ENCODE assay signal across 21 mouse cellular contexts in the genomic region with DNA sequence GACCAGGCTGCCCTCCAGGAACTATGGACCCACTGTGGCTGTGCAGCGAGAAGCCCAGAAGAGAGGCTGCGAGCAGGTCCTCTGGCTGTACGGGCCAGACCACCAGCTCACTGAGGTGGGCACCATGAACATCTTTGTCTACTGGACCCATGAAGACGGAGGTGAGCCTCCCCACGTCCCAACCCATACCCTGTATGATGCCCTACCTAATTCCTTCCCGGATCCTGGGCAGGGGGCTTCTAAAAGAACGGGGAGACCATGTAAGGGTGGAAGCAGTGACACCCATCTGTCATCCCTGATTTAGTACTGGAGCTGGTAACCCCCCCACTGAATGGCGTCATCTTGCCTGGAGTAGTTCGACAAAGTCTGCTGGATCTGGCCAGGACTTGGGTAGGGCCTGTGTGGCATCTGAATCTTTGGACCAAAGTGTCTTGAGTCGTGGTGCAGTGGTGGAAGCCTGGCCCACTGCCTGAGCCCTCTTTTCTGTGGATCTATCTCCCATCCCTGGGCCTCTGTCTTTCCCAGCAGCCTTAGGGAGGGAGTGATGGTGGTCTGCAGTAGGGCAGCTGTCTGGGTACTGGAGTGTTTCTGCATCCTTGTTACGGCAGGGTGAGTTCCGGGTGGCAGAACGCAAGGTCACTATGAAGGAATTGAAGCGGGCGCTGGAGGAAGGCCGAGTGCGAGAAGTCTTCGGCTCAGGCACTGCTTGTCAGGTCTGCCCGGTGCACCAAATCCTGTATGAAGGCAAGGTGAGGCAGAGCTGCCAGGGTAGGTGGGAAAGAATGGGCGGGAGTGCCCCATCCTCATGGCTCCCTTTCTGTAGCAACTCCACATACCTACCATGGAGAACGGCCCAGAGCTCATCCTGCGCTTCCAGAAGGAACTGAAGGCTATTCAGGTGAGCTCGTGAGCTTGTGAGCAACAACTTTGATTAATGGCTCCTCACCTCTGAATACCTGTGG. TPM values are rescaled to one million over a fixed set of nuclear protein-coding genes. Genes with fewer than 3 reads are reported as not detected.
A peak's percentile ranks its signal among the peaks of the same experiment; 100 is the strongest.
DNase-seq lines count a peak whose midpoint lies in the region; ATAC-seq lines count a peak whose summit lies in the region.
"Had no signal": no experiment of that assay in that cellular context is flagged by ENCODE, and none has a peak within 500 bp of the region (broad histone marks: within the 10 kb centered on the region; RNA-seq: fewer than 3 reads in every experiment).

No protein-coding gene starts in this region.

- no peaks in the 10 kb centered on the region for H3K27me3 ChIP-seq in hindbrain, embryonic 15.5 days
- no peaks in the 10 kb centered on the region for H3K27me3 ChIP-seq in hindbrain, embryonic 10.5 days (ENCODE audit: insufficient read depth, poor library complexity, severe bottlenecking)
- H3K27me3 ChIP-seq in midbrain, embryonic 15.5 days (replicated peaks), result no peaks in the 10 kb centered on the region
- H3K27me3 ChIP-seq in midbrain, embryonic 11.5 days (ENCODE audit: control insufficient read depth, insufficient read depth, low read length), result no peaks in the 10 kb centered on the region
- H3K27me3 ChIP-seq: CH12.LX; embryonic facial prominence, embryonic 12.5 days; forebrain, embryonic 15.5 days; Patski had no signal

- DNase-seq in cerebellum, adult 9-10 months, result peak; percentile 58
- no peak for DNase-seq in cerebellum, adult 18-20 months
- no peak for DNase-seq in hindbrain, embryonic 10.5 days (ENCODE audit: low spot score)
- no peak for DNase-seq in midbrain, embryonic 11.5 days (ENCODE audit: low spot score, missing footprints)
- no peak for DNase-seq in spleen, postnatal 10 days (ENCODE audit: low spot score in 2 of 2)
- DNase-seq: adrenal gland, postnatal 36 days; gastrocnemius, postnatal 36 days; heart, adult 18-20 months; heart, postnatal 14 days had no signal

- H3K9me3 ChIP-seq in hindbrain, embryonic 15.5 days, result no peaks in the 10 kb centered on the region
- no peaks in the 10 kb centered on the region for H3K9me3 ChIP-seq in hindbrain, embryonic 10.5 days
- H3K9me3 ChIP-seq in midbrain, embryonic 15.5 days, result no peaks in the 10 kb centered on the region
- no peaks in the 10 kb centered on the region for H3K9me3 ChIP-seq in midbrain, embryonic 11.5 days (ENCODE audit: control insufficient read depth, low read length)
- H3K9me3 ChIP-seq: embryonic facial prominence, embryonic 12.5 days; forebrain, embryonic 15.5 days; heart, embryonic 10.5 days had no signal

- ATAC-seq in hindbrain, embryonic 15.5 days (ENCODE audit: low FRiP score, low read depth), result no peak
- ATAC-seq in midbrain, embryonic 15.5 days (replicated peaks), result no peak
- no peak for ATAC-seq in midbrain, embryonic 11.5 days (ENCODE audit: low FRiP score)

- 0 out of 2 replicates have a peak overlapping the region, but pooled peaks have one; percentile 65 for H3K4me2 ChIP-seq in hindbrain, embryonic 15.5 days
- H3K4me2 ChIP-seq in midbrain, embryonic 15.5 days, result no peak overlapping the region
- no peak overlapping the region for H3K4me2 ChIP-seq in midbrain, embryonic 11.5 days

- no peak overlapping the region for H3K4me3 ChIP-seq in hindbrain, embryonic 15.5 days
- H3K4me3 ChIP-seq in hindbrain, embryonic 10.5 days, result no peak overlapping the region
- no peak overlapping the region for H3K4me3 ChIP-seq in midbrain, embryonic 15.5 days
- no peak overlapping the region for H3K4me3 ChIP-seq in midbrain, embryonic 11.5 days (ENCODE audit: low read depth, low read length)

- WGBS in hindbrain, embryonic 15.5 days, result 94% methylated on average over 23 of the region's 23 CpGs
- 94% methylated on average over 23 of the region's 23 CpGs for WGBS in hindbrain, embryonic 10.5 days
- WGBS in midbrain, embryonic 15.5 days, result 94% methylated on average over 23 of the region's 23 CpGs
- WGBS in midbrain, embryonic 11.5 days, result 93% methylated on average over 23 of the region's 23 CpGs

- H3K4me1 ChIP-seq in hindbrain, embryonic 15.5 days (replicated peaks), result peaks cover 9% of the 10 kb centered on the region
- H3K4me1 ChIP-seq in hindbrain, embryonic 10.5 days (replicated peaks), result peaks cover 10% of the 10 kb centered on the region
- H3K4me1 ChIP-seq in midbrain, embryonic 15.5 days, result peaks cover 4% of the 10 kb centered on the region
- H3K4me1 ChIP-seq in midbrain, embryonic 11.5 days (ENCODE audit: control insufficient read depth, insufficient read depth, low read length), result peaks cover 2% of the 10 kb centered on the region; the same call in 1 of the 2 replicates
- H3K4me1 ChIP-seq: embryonic facial prominence, embryonic 12.5 days had no signal

- H3K36me3 ChIP-seq in hindbrain, embryonic 15.5 days, result peaks cover 11% of the 10 kb centered on the region; the same call in 1 of the 2 replicates
- peaks cover 50% of the 10 kb centered on the region for H3K36me3 ChIP-seq in hindbrain, embryonic 10.5 days
- no peaks in the 10 kb centered on the region for H3K36me3 ChIP-seq in midbrain, embryonic 15.5 days (replicated peaks)
- H3K36me3 ChIP-seq in midbrain, embryonic 11.5 days (ENCODE audit: control insufficient read depth, insufficient read depth, low read length), result no peaks in the 10 kb centered on the region

- H3K27ac ChIP-seq in hindbrain, embryonic 15.5 days (replicated peaks), result no peak overlapping the region
- no peak overlapping the region for H3K27ac ChIP-seq in hindbrain, embryonic 10.5 days
- H3K27ac ChIP-seq in midbrain, embryonic 15.5 days, result 0 out of 2 replicates have a peak overlapping the region, but pooled peaks have one; percentile 8
- no peak overlapping the region for H3K27ac ChIP-seq in midbrain, embryonic 11.5 days (ENCODE audit: low read depth, low read length)
- H3K27ac ChIP-seq: heart, embryonic 10.5 days had no signal

- no peak overlapping the region for H3K9ac ChIP-seq in hindbrain, embryonic 15.5 days
- H3K9ac ChIP-seq in midbrain, embryonic 15.5 days, result no peak overlapping the region
- no peak overlapping the region for H3K9ac ChIP-seq in midbrain, embryonic 11.5 days (ENCODE audit: low read length)

RNA-seq across cellular contexts. Expression of gene Bcat2, which starts 18.0 kb away (rescaled TPM):
- 22.2 and 22.7 TPM in 2 replicates for polyA plus RNA-seq in hindbrain, embryonic 15.5 days (2015; fragmentation: Nextera tagmentation; extraction: Ambion mirVana)
- polyA plus RNA-seq in hindbrain, embryonic 10.5 days (2016; fragmentation: Nextera tagmentation; extraction: Ambion mirVana), result 37.1 and 46.2 TPM in 2 replicates
- 23.8 and 27.1 TPM in 2 replicates for polyA plus RNA-seq in midbrain, embryonic 15.5 days (2015; fragmentation: Nextera tagmentation; extraction: Ambion mirVana)
- 22.5 and 24.7 TPM in 2 replicates for polyA plus RNA-seq in midbrain, embryonic 11.5 days (2014; fragmentation: Nextera tagmentation; extraction: Ambion mirVana)

RNA-seq across cellular contexts. Expression of gene Fgf21, which starts 27.4 kb away (rescaled TPM):
- polyA plus RNA-seq in hindbrain, embryonic 15.5 days (2015; fragmentation: Nextera tagmentation; extraction: Ambion mirVana), result not detected in 2 replicates
- not detected in 2 replicates for polyA plus RNA-seq in hindbrain, embryonic 10.5 days (2016; fragmentation: Nextera tagmentation; extraction: Ambion mirVana)
- polyA plus RNA-seq in midbrain, embryonic 15.5 days (2015; fragmentation: Nextera tagmentation; extraction: Ambion mirVana), result not detected in 2 replicates
- not detected in 2 replicates for polyA plus RNA-seq in midbrain, embryonic 11.5 days (2014; fragmentation: Nextera tagmentation; extraction: Ambion mirVana)
- polyA plus RNA-seq: activated CD4-positive, CD25-positive, alpha-beta regulatory T cell, adult 4 months; cortical plate, adult 2 months; forebrain, embryonic 11.5 days; forebrain, embryonic 15.5 days; heart, embryonic 10.5 days; heart, embryonic 14.5 days; hindbrain, postnatal 0 days had no signal

RNA-seq across cellular contexts. Expression of gene Fut1, which starts 29.2 kb away (rescaled TPM):
- not detected in 2 replicates for polyA plus RNA-seq in hindbrain, embryonic 15.5 days (2015; fragmentation: Nextera tagmentation; extraction: Ambion mirVana)
- polyA plus RNA-seq in hindbrain, embryonic 10.5 days (2016; fragmentation: Nextera tagmentation; extraction: Ambion mirVana), result 0.20 TPM in 1 of 2 replicates, not detected in the other
- not detected in 2 replicates for polyA plus RNA-seq in midbrain, embryonic 15.5 days (2015; fragmentation: Nextera tagmentation; extraction: Ambion mirVana)
- polyA plus RNA-seq in midbrain, embryonic 11.5 days (2014; fragmentation: Nextera tagmentation; extraction: Ambion mirVana), result not detected in 2 replicates
- polyA plus RNA-seq: activated CD4-positive, CD25-positive, alpha-beta regulatory T cell, adult 4 months; forebrain, embryonic 11.5 days; forebrain, embryonic 15.5 days; heart, embryonic 10.5 days; hindbrain, postnatal 0 days had no signal

RNA-seq across cellular contexts. Expression of gene Hsd17b14, which starts 33.2 kb away (rescaled TPM):
- polyA plus RNA-seq in hindbrain, embryonic 15.5 days (2015; fragmentation: Nextera tagmentation; extraction: Ambion mirVana), result 0.18 and 0.26 TPM in 2 replicates
- 1.1 and 1.5 TPM in 2 replicates for polyA plus RNA-seq in hindbrain, embryonic 10.5 days (2016; fragmentation: Nextera tagmentation; extraction: Ambion mirVana)
- polyA plus RNA-seq in midbrain, embryonic 15.5 days (2015; fragmentation: Nextera tagmentation; extraction: Ambion mirVana), result 0.37 TPM in 1 of 2 replicates, not detected in the other
- polyA plus RNA-seq in midbrain, embryonic 11.5 days (2014; fragmentation: Nextera tagmentation; extraction: Ambion mirVana), result 0.10 and 0.12 TPM in 2 replicates
- polyA plus RNA-seq: activated CD4-positive, CD25-positive, alpha-beta regulatory T cell, adult 4 months; forebrain, embryonic 15.5 days had no signal

RNA-seq across cellular contexts. Expression of gene Izumo1, which starts 33.7 kb away (rescaled TPM):
- polyA plus RNA-seq in hindbrain, embryonic 15.5 days (2015; fragmentation: Nextera tagmentation; extraction: Ambion mirVana), result 0.08 and 0.09 TPM in 2 replicates
- 0.19 TPM in 1 of 2 replicates, not detected in the other for polyA plus RNA-seq in hindbrain, embryonic 10.5 days (2016; fragmentation: Nextera tagmentation; extraction: Ambion mirVana)
- not detected in 2 replicates for polyA plus RNA-seq in midbrain, embryonic 15.5 days (2015; fragmentation: Nextera tagmentation; extraction: Ambion mirVana)
- 0.10 and 0.29 TPM in 2 replicates for polyA plus RNA-seq in midbrain, embryonic 11.5 days (2014; fragmentation: Nextera tagmentation; extraction: Ambion mirVana)
- polyA plus RNA-seq: activated CD4-positive, CD25-positive, alpha-beta regulatory T cell, adult 4 months; forebrain, embryonic 11.5 days; forebrain, embryonic 15.5 days had no signal
